9 mouse cellular contexts compared by ENCODE assay signal in genomic region chr1:66187016-66187681, GRCm38 (mm10). TPM values are rescaled to one million over a fixed set of nuclear protein-coding genes. Genes with fewer than 3 reads are reported as not detected.
DNase-seq lines count a peak whose midpoint lies in the region; ATAC-seq and TF ChIP-seq lines count a peak whose summit lies in the region.
"Had no signal": no experiment of that assay in that cellular context is flagged by ENCODE, and none has a peak within 500 bp of the region (broad histone marks: within the 10 kb centered on the region; RNA-seq: fewer than 3 reads in every experiment).

No protein-coding gene starts in this region.

- H3K27ac ChIP-seq in left cerebral cortex, adult 2 months: peak overlapping the region; percentile 74
- peak overlapping the region; percentile 28; the same call in 1 of the 2 replicates for H3K27ac ChIP-seq in cortical plate, adult 2 months (ENCODE audit: insufficient read depth, low read length)
- H3K27ac ChIP-seq in forebrain, embryonic 13.5 days: peak overlapping the region; percentile 44
- no peak overlapping the region for H3K27ac ChIP-seq in midbrain, postnatal 0 days (ENCODE audit: low read depth, low read length)
- no peak overlapping the region for H3K27ac ChIP-seq in stomach, postnatal 0 days (replicated peaks)

- TF ChIP-seq POLR2A in cortical plate, adult 2 months (IDR thresholded peaks at IDR 0.05; ENCODE audit: extremely low read depth, insufficient read depth, low read length): no peak

- H3K9me3 ChIP-seq in forebrain, embryonic 13.5 days (replicated peaks): no peaks in the 10 kb centered on the region
- no peaks in the 10 kb centered on the region for H3K9me3 ChIP-seq in midbrain, postnatal 0 days (ENCODE audit: low read length)
- H3K9me3 ChIP-seq in stomach, postnatal 0 days (ENCODE audit: control insufficient read depth, low read length): no peaks in the 10 kb centered on the region

- no peak for TF ChIP-seq CTCF in left cerebral cortex, adult 2 months (IDR thresholded peaks at IDR 0.05)
- no peak for TF ChIP-seq CTCF in cortical plate, adult 2 months (IDR thresholded peaks at IDR 0.05; ENCODE audit: extremely low read depth, insufficient read depth, low read length)
- no peak for TF ChIP-seq CTCF in midbrain, postnatal 0 days (IDR thresholded peaks at IDR 0.05)
- TF ChIP-seq CTCF in stomach, postnatal 0 days (IDR thresholded peaks at IDR 0.05; ENCODE audit: low read depth): no peak

- ATAC-seq in forebrain, embryonic 13.5 days: peak; percentile 48; the same call in 1 of the 2 replicates
- ATAC-seq in midbrain, postnatal 0 days (ENCODE audit: low FRiP score): no peak
- no peak for ATAC-seq in inflammation-experienced regulatory T-cells, adult 6 months
- ATAC-seq in stomach, postnatal 0 days (ENCODE audit: low FRiP score, low TSS enrichment): no peak

- intact Hi-C loops in left cerebral cortex, adult 2 months (cut with DNase I): no loop called here

- WGBS in forebrain, embryonic 13.5 days: 42% methylated on average over 12 of the region's 12 CpGs
- WGBS in midbrain, postnatal 0 days: 29% methylated on average over 12 of the region's 12 CpGs
- WGBS in stomach, postnatal 0 days: 69% methylated on average over 12 of the region's 12 CpGs

- peak overlapping the region; percentile 23 for H3K4me3 ChIP-seq in left cerebral cortex, adult 2 months
- peak overlapping the region; percentile 4; the same call in 1 of the 2 replicates for H3K4me3 ChIP-seq in cortical plate, adult 2 months (ENCODE audit: insufficient read depth, low read length)
- H3K4me3 ChIP-seq in forebrain, embryonic 13.5 days: no peak overlapping the region
- H3K4me3 ChIP-seq in midbrain, postnatal 0 days (ENCODE audit: low read depth, low read length): no peak overlapping the region
- H3K4me3 ChIP-seq in stomach, postnatal 0 days (ENCODE audit: low read depth, low read length): no peak overlapping the region

- peaks cover 6% of the 10 kb centered on the region for H3K4me1 ChIP-seq in cortical plate, adult 2 months (ENCODE audit: control insufficient read depth, insufficient read depth, low read length)
- H3K4me1 ChIP-seq in forebrain, embryonic 13.5 days: peaks cover 26% of the 10 kb centered on the region
- peaks cover 8% of the 10 kb centered on the region; the same call in 1 of the 2 replicates for H3K4me1 ChIP-seq in midbrain, postnatal 0 days (ENCODE audit: insufficient read depth, low read length)
- H3K4me1 ChIP-seq in stomach, postnatal 0 days (replicated peaks; ENCODE audit: control insufficient read depth, insufficient read depth): no peaks in the 10 kb centered on the region

- peak in 1 of 2 experiments; percentile 48 for DNase-seq in left cerebral cortex, adult 2 months (ENCODE audit: extremely low spot score in 1 of 2, low spot score in 2 of 2)
- no peak for DNase-seq in left cerebral cortex, adult 11 months (ENCODE audit: low spot score)
- DNase-seq in midbrain, postnatal 0 days (ENCODE audit: low spot score): peak; percentile 69
- no peak for DNase-seq in stomach, postnatal 0 days (ENCODE audit: low spot score)
- DNase-seq: kidney, adult 9 months; lung, embryonic 14.5 days had no signal

- H3K4me2 ChIP-seq in forebrain, embryonic 13.5 days: peak overlapping the region; percentile 22
- H3K4me2 ChIP-seq in midbrain, postnatal 0 days (ENCODE audit: low read depth, low read length, poor library complexity, severe bottlenecking): no peak overlapping the region
- no peak overlapping the region for H3K4me2 ChIP-seq in stomach, postnatal 0 days (replicated peaks; ENCODE audit: low read depth)
- H3K4me2 ChIP-seq: lung, embryonic 14.5 days had no signal

- no peaks in the 10 kb centered on the region for H3K27me3 ChIP-seq in forebrain, embryonic 13.5 days
- H3K27me3 ChIP-seq in midbrain, postnatal 0 days (ENCODE audit: insufficient read depth, low read length): no peaks in the 10 kb centered on the region
- no peaks in the 10 kb centered on the region for H3K27me3 ChIP-seq in stomach, postnatal 0 days (ENCODE audit: control insufficient read depth, insufficient read depth, low read length)

- peaks cover 3% of the 10 kb centered on the region; the same call in 1 of the 2 replicates for H3K36me3 ChIP-seq in forebrain, embryonic 13.5 days (ENCODE audit: poor library complexity, severe bottlenecking)
- H3K36me3 ChIP-seq in midbrain, postnatal 0 days (ENCODE audit: insufficient read depth, low read length): peaks cover 3% of the 10 kb centered on the region; the same call in 1 of the 2 replicates
- no peaks in the 10 kb centered on the region for H3K36me3 ChIP-seq in stomach, postnatal 0 days (ENCODE audit: control insufficient read depth, insufficient read depth, low read length)

- no peak overlapping the region for H3K9ac ChIP-seq in forebrain, embryonic 13.5 days
- H3K9ac ChIP-seq in midbrain, postnatal 0 days (replicated peaks; ENCODE audit: low read length, poor library complexity, severe bottlenecking): no peak overlapping the region
- no peak overlapping the region for H3K9ac ChIP-seq in stomach, postnatal 0 days (ENCODE audit: low read length)
- H3K9ac ChIP-seq: lung, embryonic 14.5 days had no signal

- no peak for TF ChIP-seq EP300 in stomach, postnatal 0 days (optimal IDR thresholded peaks at IDR 0.05)

RNA-seq across cellular contexts. Expression of gene Map2, which starts 12.1 kb away (rescaled TPM):
- total RNA-seq in left cerebral cortex, adult 2 months (2021): 1,000 to 10,000 TPM; 1,064 to 1,130 TPM
- polyA plus RNA-seq in cortical plate, adult 2 months (2012; rRNA removed): 477 and 479 TPM in 2 replicates
- 332 and 364 TPM in 2 replicates for polyA plus RNA-seq in forebrain, embryonic 13.5 days (2015; fragmentation: Nextera tagmentation; extraction: Ambion mirVana)
- total RNA-seq in midbrain, postnatal 0 days (2014; rRNA removed): 1,392 and 1,504 TPM in 2 replicates
- polyA plus RNA-seq in midbrain, postnatal 0 days (2015; fragmentation: Nextera tagmentation; extraction: Ambion mirVana): 292 and 341 TPM in 2 replicates
- 10 to 100 TPM in 1 of 3 experiments, 1 to 10 TPM in 2; 6.8 to 14.9 (median 7.9) TPM for polyA plus RNA-seq in inflammation-experienced regulatory T-cells, adult 6 months (2017; shearing (Covaris generic))
- polyA plus RNA-seq in stomach, postnatal 0 days (2015; fragmentation: Nextera tagmentation; extraction: Ambion mirVana): 3.5 and 3.8 TPM in 2 replicates

Comparison
In these comparisons a context has a peak if more than half of its experiments do, and no peak if none do; other contexts are left out.
1. H3K27ac ChIP-seq: peak in left cerebral cortex, adult 2 months (single experiment), cortical plate, adult 2 months (single experiment) and forebrain, embryonic 13.5 days (single experiment); none in midbrain, postnatal 0 days (single experiment) and stomach, postnatal 0 days (single experiment).
2. H3K4me3 ChIP-seq: peak in left cerebral cortex, adult 2 months (single experiment) and cortical plate, adult 2 months (single experiment); none in forebrain, embryonic 13.5 days (single experiment), midbrain, postnatal 0 days (single experiment) and stomach, postnatal 0 days (single experiment).
3. RNA of gene Map2, which starts 12.1 kb away (polyA plus RNA-seq): 477 to 479 TPM in cortical plate, adult 2 months, 292 to 341 TPM in midbrain, postnatal 0 days and 332 to 364 TPM in forebrain, embryonic 13.5 days; 6.8 to 14.9 TPM in inflammation-experienced regulatory T-cells, adult 6 months and 3.5 to 3.8 TPM in stomach, postnatal 0 days; every median in the first group is over 10 times any median in the second.